Mouse (Mus musculus): ENCODE data around the gene Hist1h1e.
"Not testable (repeated sequence)": the region's sequence is repeated elsewhere in the genome, so short reads cannot be mapped to it uniquely, and the experiment has no call there.

The Hist1h1e gene

GRCm38 (mm10) chr13:23593051-23593770, 29.1 kb downstream of the Hist1h1e start:
- intact Hi-C loops (cut with DNase I): loop anchor here (10.0 kb wide), 1 partner anchor 168 kb away; the partner anchor contains the start of gene Abt1

GRCm38 (mm10) chr13:23592614-23593013, 29.7 kb downstream of the Hist1h1e start:
- intact Hi-C loops (cut with DNase I): loop anchor here (10.0 kb wide), 1 partner anchor 168 kb away; the partner anchor contains the start of gene Abt1

- intact Hi-C loops (cut with DNase I): loop anchor here (10.0 kb wide), 1 partner anchor 167 kb away; the partner anchor contains the start of gene Abt1
Observed at GRCm38 (mm10) chr13:23591886-23592285, 30.5 kb downstream of the Hist1h1e start.

- intact Hi-C loops (cut with DNase I): loop anchor here (10.0 kb wide), 1 partner anchor 166 kb away; the partner anchor contains the start of gene Abt1
Observed at GRCm38 (mm10) chr13:23591206-23591605, 31.2 kb downstream of the Hist1h1e start.

GRCm38 (mm10) chr13:23586940-23587225, 35.5 kb downstream of the Hist1h1e start:
- intact Hi-C loops (cut with DNase I): no loop called here

GRCm38 (mm10) chr13:23586099-23586939, 36.0 kb downstream of the Hist1h1e start:
- intact Hi-C loops (cut with DNase I): no loop called here

GRCm38 (mm10) chr13:23585442-23586098, 36.8 kb downstream of the Hist1h1e start:
- intact Hi-C loops (cut with DNase I): not testable (repeated sequence)

- intact Hi-C loops (cut with DNase I): no loop called here
Observed at GRCm38 (mm10) chr13:23585029-23585441, 37.3 kb downstream of the Hist1h1e start.

- intact Hi-C loops (cut with DNase I): loop anchor here (5.0 kb wide), 2 partner anchors 33 to 178 kb away; partner anchors contain the start of genes Hist1h1a, Hist1h3a and Hist1h4a
Observed at GRCm38 (mm10) chr13:23584331-23584730, 38.0 kb downstream of the Hist1h1e start.

GRCm38 (mm10) chr13:23583387-23584068, 38.8 kb downstream of the Hist1h1e start:
- intact Hi-C loops (cut with DNase I): loop anchor here (5.0 kb wide), 2 partner anchors 34 to 179 kb away; partner anchors contain the start of genes Hist1h1a, Hist1h3a and Hist1h4a

- intact Hi-C loops (cut with DNase I): loop anchor here (5.0 kb wide), 2 partner anchors 35 to 180 kb away; partner anchors contain the start of genes Hist1h1a, Hist1h3a and Hist1h4a
Observed at GRCm38 (mm10) chr13:23582219-23583056, 39.9 kb downstream of the Hist1h1e start.

- intact Hi-C loops (cut with DNase I): loop anchor here (5.0 kb wide), 2 partner anchors 36 to 181 kb away; partner anchors contain the start of genes Hist1h1a, Hist1h3a and Hist1h4a
Observed at GRCm38 (mm10) chr13:23581408-23582218, 40.7 kb downstream of the Hist1h1e start, which contains the start of gene Hist1h4d. TSS of gene Hist1h4d (plus strand) at chr13:23581598.

GRCm38 (mm10) chr13:23577835-23578234, 44.5 kb downstream of the Hist1h1e start:
- intact Hi-C loops (cut with DNase I): no loop called here

GRCm38 (mm10) chr13:23576906-23577639, 45.3 kb downstream of the Hist1h1e start:
- intact Hi-C loops (cut with DNase I): no loop called here

- intact Hi-C loops (cut with DNase I): no loop called here
Observed at GRCm38 (mm10) chr13:23576351-23576881, 45.9 kb downstream of the Hist1h1e start.

GRCm38 (mm10) chr13:23575864-23576313, 46.5 kb downstream of the Hist1h1e start:
- intact Hi-C loops (cut with DNase I): not testable (repeated sequence)

GRCm38 (mm10) chr13:23575271-23575851, 47.0 kb downstream of the Hist1h1e start, which contains the start of gene Hist1h3d:
TSS of gene Hist1h3d (plus strand) at chr13:23575763.
- intact Hi-C loops (cut with DNase I): no loop called here
